In the genomic region with DNA sequence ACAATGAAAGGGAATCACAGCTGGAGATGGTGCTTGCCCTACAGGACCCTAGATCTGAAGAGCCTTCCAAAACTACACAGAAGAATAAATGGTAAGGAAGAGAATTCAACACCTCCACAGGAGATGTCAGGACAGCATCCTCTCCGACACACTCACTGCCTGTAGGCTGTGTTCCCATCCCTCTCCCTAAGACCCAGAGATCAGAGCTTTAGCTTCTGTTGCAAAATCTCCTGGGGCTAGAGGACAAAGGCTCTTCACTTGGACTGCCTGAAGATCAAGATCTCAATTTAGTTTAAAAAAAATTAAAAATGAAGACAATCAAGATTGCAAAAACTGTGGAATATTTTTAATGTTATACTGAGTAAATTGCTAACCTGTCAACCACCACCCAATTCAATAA, we compare ENCODE assay signal across 12 mouse cellular contexts.
"Had no signal": no experiment of that assay in that cellular context is flagged by ENCODE, and none has a peak within 500 bp of the region (broad histone marks: within the 10 kb centered on the region; RNA-seq: fewer than 3 reads in every experiment).

No protein-coding gene starts in this region.

- H3K36me3 ChIP-seq: limb, embryonic 10.5 days; liver, embryonic 13.5 days; midbrain, embryonic 15.5 days; neural tube, embryonic 12.5 days had no signal

- DNase-seq: kidney, adult 18-20 months; liver, embryonic 13.5 days; liver, postnatal 0 days; thymus, postnatal 4 days had no signal

- H3K9ac ChIP-seq: liver, embryonic 13.5 days; liver, postnatal 0 days; midbrain, embryonic 15.5 days; neural tube, embryonic 12.5 days had no signal

- ATAC-seq: liver, postnatal 0 days; midbrain, embryonic 15.5 days had no signal

- H3K4me2 ChIP-seq: liver, embryonic 13.5 days; midbrain, embryonic 11.5 days; midbrain, embryonic 15.5 days; neural tube, embryonic 12.5 days had no signal

- H3K27ac ChIP-seq: left cerebral cortex, adult 2 months; limb, embryonic 10.5 days; liver, embryonic 13.5 days; macrophage; midbrain, embryonic 15.5 days; neural tube, embryonic 12.5 days; stomach, postnatal 0 days had no signal

- H3K27me3 ChIP-seq: liver, embryonic 13.5 days; megakaryocyte, embryonic 14.5 days; midbrain, embryonic 15.5 days; neural tube, embryonic 12.5 days had no signal

- H3K4me3 ChIP-seq: left cerebral cortex, adult 2 months; limb, embryonic 10.5 days; liver, embryonic 13.5 days; midbrain, embryonic 15.5 days; neural tube, embryonic 12.5 days had no signal

- H3K9me3 ChIP-seq: limb, embryonic 10.5 days; liver, embryonic 13.5 days; midbrain, embryonic 15.5 days; neural tube, embryonic 12.5 days had no signal

- H3K4me1 ChIP-seq: limb, embryonic 10.5 days; midbrain, embryonic 15.5 days; neural tube, embryonic 12.5 days had no signal
